Mouse (Mus musculus) kidney, embryonic 15.5 days (tissue): ENCODE measurements around the gene Pigt. TPM values are rescaled to one million over a fixed set of nuclear protein-coding genes. Genes with fewer than 3 reads are reported as not detected.

Experiments
- ATAC-seq: fragments of 200-750 bp; cut with Nextera tagmentation; replicated peaks from 2 replicates; pipeline ENCODE4 v1.8.0; 2017; ENCODE audit warnings: moderate TSS enrichment; ENCODE audit not compliant: low FRiP score
- H3K27ac ChIP-seq: fragments of 300-500 bp; sonication (generic); 2 replicates; pipeline ENCODE4 v1.5.1; 2015; ENCODE audit warnings: mild to moderate bottlenecking, inconsistent platforms
- H3K27me3 ChIP-seq: fragments of 300-500 bp; sonication (generic); 2 replicates; pipeline ENCODE4 v1.6.1; 2015; ENCODE audit warnings: inconsistent platforms
- H3K36me3 ChIP-seq: fragments of 300-500 bp; sonication (generic); 2 replicates; pipeline ENCODE4 v1.6.1; 2015; ENCODE audit warnings: inconsistent platforms
- H3K4me1 ChIP-seq: fragments of 300-500 bp; sonication (generic); 2 replicates; pipeline ENCODE4 v1.6.1; 2015; ENCODE audit warnings: inconsistent platforms
- H3K4me2 ChIP-seq: fragments of 300-500 bp; sonication (generic); 2 replicates; pipeline ENCODE4 v1.6.1; 2015; ENCODE audit warnings: moderate library complexity, mild to moderate bottlenecking, inconsistent platforms
- H3K4me3 ChIP-seq: fragments of 300-500 bp; sonication (generic); replicated peaks from 2 replicates; pipeline ENCODE4 v1.5.1; 2015; ENCODE audit warnings: mild to moderate bottlenecking, inconsistent platforms
- H3K9ac ChIP-seq: fragments of 300-500 bp; sonication (generic); 2 replicates; pipeline ENCODE4 v1.6.1; 2015; ENCODE audit warnings: mild to moderate bottlenecking, inconsistent platforms
- H3K9me3 ChIP-seq: fragments of 300-500 bp; sonication (generic); replicated peaks from 2 replicates; pipeline ENCODE4 v1.6.1; 2016; ENCODE audit warnings: inconsistent platforms
- WGBS: fragments of 180-500 bp; shearing (Covaris S2); methylation state at CpG from one replicate; pipeline ENCODE4 v1.1.7; 2015; ENCODE audit warnings: mixed read lengths; 5-methylcytosine and 5-hydroxymethylcytosine counted together
- polyA plus RNA-seq: library from polyadenylated mRNA; unstranded; fragments of >200 nt; fragmentation: Nextera tagmentation; extraction: Ambion mirVana; gene quantifications from 2 replicates; pipeline ENCODE4 v1.2.1, GENCODE M21; 2015

Pigt gene
- polyA plus RNA-seq, 1 experiment from 2014 or later: 69.6 TPM

- no peak for ATAC-seq
- Histone ChIP-seq H3K9ac (peak within 1 kb of the TSS; percentile 43), H3K4me1 (peaks cover 52% of the 10 kb centered on the region), H3K36me3 (no peaks in the 10 kb centered on the region), H3K27me3 (no peaks in the 10 kb centered on the region), H3K9me3 (no peaks in the 10 kb centered on the region), H3K27ac (peak within 1 kb of the TSS; percentile 93), H3K4me2 (peak within 1 kb of the TSS; percentile 51), H3K4me3 (peak within 1 kb of the TSS; percentile 22)
- 1% methylated on average over 7 of the region's 7 CpGs for WGBS
These were observed 40.4 kb upstream of the Pigt start, which contains the start of gene Sys1 for GRCm38 (mm10) chr2:164456864-164457300. TSS of gene Sys1 (plus strand) at chr2:164456964.

- Histone ChIP-seq H3K9ac (no peak overlapping the region), H3K27ac (peak overlapping the region; percentile 93), H3K4me1 (peaks cover 48% of the 10 kb centered on the region), H3K4me3 (no peak overlapping the region), H3K36me3 (peaks cover 1% of the 10 kb centered on the region; the same call in 1 of the 2 replicates), H3K27me3 (no peaks in the 10 kb centered on the region), H3K9me3 (no peaks in the 10 kb centered on the region), H3K4me2 (no peak overlapping the region)
- ATAC-seq: no peak
- WGBS: 53% methylated on average over 7 of the region's 7 CpGs
These were observed 39.4 kb upstream of the Pigt start for GRCm38 (mm10) chr2:164457942-164458341.

- H3K27me3 ChIP-seq: no peaks in the 10 kb centered on the region
- no peak overlapping the region for H3K9ac ChIP-seq
- H3K9me3 ChIP-seq: no peaks in the 10 kb centered on the region
- peaks cover 7% of the 10 kb centered on the region for H3K36me3 ChIP-seq
- WGBS: 84% methylated on average over 8 of the region's 8 CpGs
- H3K27ac ChIP-seq: peak overlapping the region; percentile 93
- H3K4me2 ChIP-seq: no peak overlapping the region
- H3K4me1 ChIP-seq: peaks cover 46% of the 10 kb centered on the region
- no peak for ATAC-seq
- no peak overlapping the region for H3K4me3 ChIP-seq
These were observed 38.8 kb upstream of the Pigt start for GRCm38 (mm10) chr2:164458535-164458934.

- Histone ChIP-seq H3K4me1 (peaks cover 25% of the 10 kb centered on the region), H3K9ac (peak within 1 kb of the TSS; percentile 67), H3K4me3 (peak within 1 kb of the TSS; percentile 90), H3K4me2 (peak within 1 kb of the TSS; percentile 68), H3K36me3 (peaks cover 28% of the 10 kb centered on the region), H3K9me3 (no peaks in the 10 kb centered on the region), H3K27ac (peak within 1 kb of the TSS; percentile 85), H3K27me3 (no peaks in the 10 kb centered on the region)
- ATAC-seq: peak; percentile 98
- WGBS: under 1% methylated on average over 72 of the region's 79 CpGs
These were observed 36.4 kb upstream of the Pigt start, which contains the start of gene Gm20458 for GRCm38 (mm10) chr2:164460745-164461551. TSS of gene Gm20458 (plus strand) at chr2:164460967.

- no peak overlapping the region for H3K9ac ChIP-seq
- no peak overlapping the region for H3K4me3 ChIP-seq
- peaks cover 8% of the 10 kb centered on the region for H3K4me1 ChIP-seq
- H3K9me3 ChIP-seq: no peaks in the 10 kb centered on the region
- no peak for ATAC-seq
- peaks cover 41% of the 10 kb centered on the region for H3K36me3 ChIP-seq
- H3K27me3 ChIP-seq: no peaks in the 10 kb centered on the region
- no peak overlapping the region for H3K4me2 ChIP-seq
- no peak overlapping the region for H3K27ac ChIP-seq
These were observed 32.2 kb upstream of the Pigt start for GRCm38 (mm10) chr2:164465161-164465560.

- Histone ChIP-seq H3K36me3 (peaks cover 41% of the 10 kb centered on the region), H3K4me1 (peaks cover 6% of the 10 kb centered on the region), H3K27ac (no peak overlapping the region), H3K27me3 (no peaks in the 10 kb centered on the region), H3K4me2 (no peak overlapping the region), H3K4me3 (no peak overlapping the region), H3K9me3 (no peaks in the 10 kb centered on the region), H3K9ac (no peak overlapping the region)
- WGBS: 79% methylated on average over 5 of the region's 5 CpGs
- ATAC-seq: no peak
These were observed 30.5 kb upstream of the Pigt start for GRCm38 (mm10) chr2:164466787-164467186.

GRCm38 (mm10) chr2:164470254-164470653 lies 27.1 kb upstream of the Pigt start:
- Histone ChIP-seq H3K27me3 (no peaks in the 10 kb centered on the region), H3K27ac (no peak overlapping the region), H3K4me2 (no peak overlapping the region), H3K4me3 (no peak overlapping the region), H3K4me1 (no peaks in the 10 kb centered on the region), H3K36me3 (peaks cover 29% of the 10 kb centered on the region), H3K9me3 (no peaks in the 10 kb centered on the region), H3K9ac (no peak overlapping the region)
- 29% methylated on average over 10 of the region's 10 CpGs for WGBS
- no peak for ATAC-seq

GRCm38 (mm10) chr2:164473624-164474023 lies 23.7 kb upstream of the Pigt start, which contains the start of gene Trp53tg5:
TSS of gene Trp53tg5 (minus strand) at chr2:164473724.
- no peak for ATAC-seq
- no peak within 1 kb of the TSS for H3K4me3 ChIP-seq
- no peak within 1 kb of the TSS for H3K4me2 ChIP-seq
- H3K4me1 ChIP-seq: no peaks in the 10 kb centered on the region
- H3K27ac ChIP-seq: no peak within 1 kb of the TSS
- H3K9me3 ChIP-seq: no peaks in the 10 kb centered on the region
- H3K27me3 ChIP-seq: no peaks in the 10 kb centered on the region
- no peak within 1 kb of the TSS for H3K9ac ChIP-seq
- WGBS: 80% methylated on average over 6 of the region's 6 CpGs
- H3K36me3 ChIP-seq: peaks cover 17% of the 10 kb centered on the region; the same call in 1 of the 2 replicates

GRCm38 (mm10) chr2:164485681-164486257 lies 11.6 kb upstream of the Pigt start, which contains the start of gene Dbndd2:
TSS of gene Dbndd2 (plus strand) at chr2:164486106.
- peaks cover 11% of the 10 kb centered on the region for H3K27me3 ChIP-seq
- peak within 1 kb of the TSS; percentile 70 for H3K9ac ChIP-seq
- peak within 1 kb of the TSS; percentile 100 for H3K4me2 ChIP-seq
- WGBS: 1% methylated on average over 26 of the region's 26 CpGs
- ATAC-seq: peak; percentile 79
- peaks cover 28% of the 10 kb centered on the region for H3K4me1 ChIP-seq
- H3K27ac ChIP-seq: peak within 1 kb of the TSS; percentile 43
- peak within 1 kb of the TSS; percentile 82 for H3K4me3 ChIP-seq
- H3K9me3 ChIP-seq: no peaks in the 10 kb centered on the region
- peaks cover 12% of the 10 kb centered on the region for H3K36me3 ChIP-seq

- Histone ChIP-seq H3K4me1 (peaks cover 28% of the 10 kb centered on the region), H3K27ac (peak overlapping the region; percentile 43), H3K4me2 (peak overlapping the region; percentile 100), H3K27me3 (peaks cover 11% of the 10 kb centered on the region), H3K4me3 (peak overlapping the region; percentile 82), H3K36me3 (peaks cover 12% of the 10 kb centered on the region), H3K9ac (peak overlapping the region; percentile 70), H3K9me3 (no peaks in the 10 kb centered on the region)
- ATAC-seq: peak; percentile 57
- under 1% methylated on average over 82 of the region's 90 CpGs for WGBS
These were observed 10.8 kb upstream of the Pigt start for GRCm38 (mm10) chr2:164486258-164487114.

GRCm38 (mm10) chr2:164487115-164487527 lies 10.2 kb upstream of the Pigt start:
- Histone ChIP-seq H3K27me3 (peaks cover 11% of the 10 kb centered on the region), H3K9me3 (no peaks in the 10 kb centered on the region), H3K4me2 (peak overlapping the region; percentile 100), H3K27ac (no peak overlapping the region), H3K4me3 (peak overlapping the region; percentile 82), H3K36me3 (peaks cover 12% of the 10 kb centered on the region), H3K9ac (peak overlapping the region; percentile 70), H3K4me1 (peaks cover 28% of the 10 kb centered on the region)
- ATAC-seq: peak; percentile 49
- WGBS: 10% methylated on average over 11 of the region's 11 CpGs
